Mouse (Mus musculus): Measurements from ENCODE around the gene Txnrd2. TPM values are rescaled to one million over a fixed set of nuclear protein-coding genes. Genes with fewer than 3 reads are reported as not detected.

Gene Txnrd2
- polyA plus RNA-seq, 1 experiment from 2014 or later = 83.7 TPM

Other genes with a start within 250 kb of the Txnrd2 start
- not detected in 2 replicates for gene Ccdc188, start 208.5 kb upstream of the Txnrd2 start, polyA plus RNA-seq (2014; fragmentation: Nextera tagmentation; extraction: Ambion mirVana)
- gene Zdhhc8, start 191.2 kb upstream of the Txnrd2 start, polyA plus RNA-seq (2014; fragmentation: Nextera tagmentation; extraction: Ambion mirVana) = 7.7 and 7.8 TPM in 2 replicates
- 127 and 130 TPM in 2 replicates for gene Trmt2a, start 177.7 kb upstream of the Txnrd2 start, polyA plus RNA-seq (2014; fragmentation: Nextera tagmentation; extraction: Ambion mirVana)
- gene Ranbp1, start 177.7 kb upstream of the Txnrd2 start, polyA plus RNA-seq (2014; fragmentation: Nextera tagmentation; extraction: Ambion mirVana) = 943 and 989 TPM in 2 replicates
- gene Gm49776, start 168.1 kb upstream of the Txnrd2 start, polyA plus RNA-seq (2014; fragmentation: Nextera tagmentation; extraction: Ambion mirVana) = 1.5 and 4.1 TPM in 2 replicates
- 29.0 and 30.8 TPM in 2 replicates for gene Dgcr8, start 137.1 kb upstream of the Txnrd2 start, polyA plus RNA-seq (2014; fragmentation: Nextera tagmentation; extraction: Ambion mirVana)
- 104 and 109 TPM in 2 replicates for gene Tango2, start 78.3 kb upstream of the Txnrd2 start, polyA plus RNA-seq (2014; fragmentation: Nextera tagmentation; extraction: Ambion mirVana)
- gene Arvcf, start 78.2 kb upstream of the Txnrd2 start, polyA plus RNA-seq (2014; fragmentation: Nextera tagmentation; extraction: Ambion mirVana) = 13.8 and 15.5 TPM in 2 replicates
- gene Comt, start 468 bp downstream of the Txnrd2 start, polyA plus RNA-seq (2014; fragmentation: Nextera tagmentation; extraction: Ambion mirVana) = 140 and 141 TPM in 2 replicates
- 17.8 and 18.4 TPM in 2 replicates for gene Gnb1l, start 72.3 kb downstream of the Txnrd2 start, polyA plus RNA-seq (2014; fragmentation: Nextera tagmentation; extraction: Ambion mirVana)
- gene Rtl10, start 72.5 kb downstream of the Txnrd2 start, polyA plus RNA-seq (2014; fragmentation: Nextera tagmentation; extraction: Ambion mirVana) = 1.9 and 2.1 TPM in 2 replicates
- 0.17 and 0.43 TPM in 2 replicates for gene Tbx1, start 164.3 kb downstream of the Txnrd2 start, polyA plus RNA-seq (2014; fragmentation: Nextera tagmentation; extraction: Ambion mirVana)
- gene Gp1bb, start 196.0 kb downstream of the Txnrd2 start, polyA plus RNA-seq (2014; fragmentation: Nextera tagmentation; extraction: Ambion mirVana) = 42.4 and 46.3 TPM in 2 replicates
- gene Gm49601, start 200.0 kb downstream of the Txnrd2 start, polyA plus RNA-seq (2014; fragmentation: Nextera tagmentation; extraction: Ambion mirVana) = not detected in 2 replicates
- gene Sept5, start 203.6 kb downstream of the Txnrd2 start, polyA plus RNA-seq (2014; fragmentation: Nextera tagmentation; extraction: Ambion mirVana) = 6.0 and 6.2 TPM in 2 replicates